Mouse (Mus musculus) ovary, postnatal 10 days (tissue): ENCODE results near the gene Ppm1h.

Experiments
- DNase-seq: peaks from one replicate; pipeline ENCODE4 v3.0.0; 2022; ENCODE audit warnings: low spot score

Gene Ppm1h

GRCm38 (mm10) chr10:122704901-122705300 lies 26.3 kb downstream of the Ppm1h start:
- DNase-seq: no peak

- no peak for DNase-seq
These were observed 26.9 kb downstream of the Ppm1h start for GRCm38 (mm10) chr10:122705457-122705856.

GRCm38 (mm10) chr10:122711381-122711811 lies 32.8 kb downstream of the Ppm1h start:
- DNase-seq: no peak

- no peak for DNase-seq
These were observed 33.7 kb downstream of the Ppm1h start for GRCm38 (mm10) chr10:122712307-122712706.

- DNase-seq: no peak
These were observed 37.3 kb downstream of the Ppm1h start for GRCm38 (mm10) chr10:122715856-122716255.

GRCm38 (mm10) chr10:122716286-122716685 lies 37.7 kb downstream of the Ppm1h start:
- DNase-seq: no peak

- DNase-seq: no peak
These were observed 38.3 kb downstream of the Ppm1h start for GRCm38 (mm10) chr10:122716739-122717474.

- DNase-seq: no peak
These were observed 39.3 kb downstream of the Ppm1h start for GRCm38 (mm10) chr10:122717754-122718415.

GRCm38 (mm10) chr10:122718951-122719350 lies 40.4 kb downstream of the Ppm1h start:
- DNase-seq: no peak

- no peak for DNase-seq
These were observed 43.5 kb downstream of the Ppm1h start for GRCm38 (mm10) chr10:122722111-122722510.

- no peak for DNase-seq
These were observed 46.1 kb downstream of the Ppm1h start for GRCm38 (mm10) chr10:122724692-122725091.

GRCm38 (mm10) chr10:122727228-122727627 lies 48.7 kb downstream of the Ppm1h start:
- DNase-seq: no peak

- DNase-seq: no peak
These were observed 49.6 kb downstream of the Ppm1h start for GRCm38 (mm10) chr10:122728172-122728571.

GRCm38 (mm10) chr10:122732146-122732545 lies 53.6 kb downstream of the Ppm1h start:
- DNase-seq: no peak

GRCm38 (mm10) chr10:122734521-122734920 lies 56.0 kb downstream of the Ppm1h start:
- no peak for DNase-seq

GRCm38 (mm10) chr10:122735284-122735784 lies 56.8 kb downstream of the Ppm1h start:
- no peak for DNase-seq

GRCm38 (mm10) chr10:122736835-122737234 lies 58.3 kb downstream of the Ppm1h start:
- no peak for DNase-seq

- no peak for DNase-seq
These were observed 60.0 kb downstream of the Ppm1h start for GRCm38 (mm10) chr10:122738526-122738925.

GRCm38 (mm10) chr10:122739037-122739436 lies 60.5 kb downstream of the Ppm1h start:
- no peak for DNase-seq

- no peak for DNase-seq
These were observed 61.6 kb downstream of the Ppm1h start for GRCm38 (mm10) chr10:122740117-122740516.

- no peak for DNase-seq
These were observed 62.6 kb downstream of the Ppm1h start for GRCm38 (mm10) chr10:122741191-122741590.

GRCm38 (mm10) chr10:122742136-122742535 lies 63.6 kb downstream of the Ppm1h start:
- no peak for DNase-seq

GRCm38 (mm10) chr10:122743361-122743760 lies 64.8 kb downstream of the Ppm1h start:
- DNase-seq: no peak
